Mouse (Mus musculus) cerebellum, adult 2 months (tissue): Measurements from ENCODE around the gene Sbds.

Source experiments
- CTCF ChIP-seq: fragments of 200-500 bp; IDR thresholded peaks from 2 replicates; pipeline ENCODE4 v1.5.1; 2011; ENCODE audit warnings: low read depth, mild to moderate bottlenecking, control low read depth, low read length, moderate library complexity, borderline replicate concordance; ENCODE audit not compliant: insufficient read depth
- POLR2A ChIP-seq: fragments of 200-500 bp; IDR thresholded peaks from 2 replicates; pipeline ENCODE4 v1.6.1; 2011; ENCODE audit warnings: low read length, control low read depth, borderline replicate concordance; ENCODE audit not compliant: insufficient read depth

GRCm38 (mm10) chr5:130283079-130283732, 27.9 kb upstream of the Sbds start:
- TF ChIP-seq POLR2A (no peak), CTCF (no peak)
